ENCODE assay signal across 16 mouse cellular contexts in genomic region chr11:120112136-120112535, GRCm38 (mm10). TPM values are rescaled to one million over a fixed set of nuclear protein-coding genes. Genes with fewer than 3 reads are reported as not detected.
DNase-seq lines count a peak whose midpoint lies in the region; ATAC-seq lines count a peak whose summit lies in the region.
"Had no signal": no experiment of that assay in that cellular context is flagged by ENCODE, and none has a peak within 500 bp of the region (broad histone marks: within the 10 kb centered on the region; RNA-seq: fewer than 3 reads in every experiment).

No protein-coding gene starts in this region.

- H3K4me3 ChIP-seq in midbrain, embryonic 11.5 days (ENCODE audit: low read depth, low read length), result no peak overlapping the region
- H3K4me3 ChIP-seq in midbrain, embryonic 13.5 days (replicated peaks), result no peak overlapping the region
- no peak overlapping the region for H3K4me3 ChIP-seq in intestine, embryonic 16.5 days (ENCODE audit: low read length)
- H3K4me3 ChIP-seq: embryonic facial prominence, embryonic 15.5 days; intestine, embryonic 15.5 days; liver, embryonic 15.5 days; midbrain, embryonic 15.5 days had no signal

- 95% methylated on average over 4 of the region's 4 CpGs for WGBS in midbrain, embryonic 11.5 days
- 91% methylated on average over 4 of the region's 4 CpGs for WGBS in midbrain, embryonic 13.5 days
- WGBS in intestine, embryonic 16.5 days, result 89% methylated on average over 4 of the region's 4 CpGs

- peak; percentile 60 to 65 for DNase-seq in cerebellum, postnatal 25 days
- DNase-seq in cerebellum, adult 8-10 months, result no peak
- peak; percentile 53 for DNase-seq in midbrain, embryonic 11.5 days (ENCODE audit: low spot score, missing footprints)
- peak; percentile 76 for DNase-seq in kidney, postnatal 14 days
- DNase-seq: adrenal gland, postnatal 14 days; gastrocnemius, postnatal 36 days had no signal

- no peak overlapping the region for H3K4me2 ChIP-seq in midbrain, embryonic 11.5 days
- H3K4me2 ChIP-seq in midbrain, embryonic 13.5 days (replicated peaks), result no peak overlapping the region
- H3K4me2 ChIP-seq in intestine, embryonic 16.5 days (ENCODE audit: low read depth, low read length), result no peak overlapping the region
- H3K4me2 ChIP-seq: embryonic facial prominence, embryonic 15.5 days; intestine, embryonic 15.5 days; liver, embryonic 15.5 days; midbrain, embryonic 15.5 days had no signal

- H3K9ac ChIP-seq in midbrain, embryonic 11.5 days (ENCODE audit: low read length), result no peak overlapping the region
- no peak overlapping the region for H3K9ac ChIP-seq in midbrain, embryonic 13.5 days (replicated peaks)
- H3K9ac ChIP-seq in intestine, embryonic 16.5 days (ENCODE audit: low read depth, low read length), result no peak overlapping the region
- H3K9ac ChIP-seq: embryonic facial prominence, embryonic 15.5 days; intestine, embryonic 15.5 days; liver, embryonic 15.5 days; midbrain, embryonic 15.5 days had no signal

- H3K4me1 ChIP-seq in midbrain, embryonic 11.5 days (ENCODE audit: control insufficient read depth, insufficient read depth, low read length), result no peaks in the 10 kb centered on the region
- peaks cover 5% of the 10 kb centered on the region; the same call in 1 of the 2 replicates for H3K4me1 ChIP-seq in midbrain, embryonic 13.5 days (replicated peaks)
- H3K4me1 ChIP-seq in intestine, embryonic 16.5 days (ENCODE audit: control insufficient read depth, insufficient read depth, low read length), result peaks cover 3% of the 10 kb centered on the region; the same call in 1 of the 2 replicates
- H3K4me1 ChIP-seq: intestine, embryonic 15.5 days; liver, embryonic 15.5 days had no signal

- no peaks in the 10 kb centered on the region for H3K9me3 ChIP-seq in midbrain, embryonic 11.5 days (ENCODE audit: control insufficient read depth, low read length)
- H3K9me3 ChIP-seq in midbrain, embryonic 13.5 days, result no peaks in the 10 kb centered on the region
- H3K9me3 ChIP-seq in intestine, embryonic 16.5 days (ENCODE audit: control insufficient read depth, low read length), result no peaks in the 10 kb centered on the region
- H3K9me3 ChIP-seq: embryonic facial prominence, embryonic 15.5 days; intestine, embryonic 15.5 days; liver, embryonic 15.5 days; midbrain, embryonic 15.5 days had no signal

- ATAC-seq in midbrain, embryonic 11.5 days (ENCODE audit: low FRiP score), result no peak
- no peak for ATAC-seq in midbrain, embryonic 13.5 days
- no peak for ATAC-seq in frontal cortex, adult (ENCODE audit: low TSS enrichment)
- no peak for ATAC-seq in intestine, embryonic 16.5 days
- no peak for ATAC-seq in CD4-positive, CD25-positive, alpha-beta regulatory T cell, adult 4 months
- ATAC-seq: forebrain, embryonic 16.5 days; intestine, embryonic 15.5 days; midbrain, embryonic 15.5 days; Patski had no signal

- H3K27me3 ChIP-seq in midbrain, embryonic 11.5 days (ENCODE audit: control insufficient read depth, insufficient read depth, low read length), result no peaks in the 10 kb centered on the region
- no peaks in the 10 kb centered on the region for H3K27me3 ChIP-seq in midbrain, embryonic 13.5 days
- H3K27me3 ChIP-seq in intestine, embryonic 16.5 days (replicated peaks; ENCODE audit: control insufficient read depth, insufficient read depth, low read length), result no peaks in the 10 kb centered on the region
- H3K27me3 ChIP-seq: embryonic facial prominence, embryonic 15.5 days; intestine, embryonic 15.5 days; liver, embryonic 15.5 days; midbrain, embryonic 15.5 days; Patski had no signal

- peaks cover 2% of the 10 kb centered on the region; the same call in 1 of the 2 replicates for H3K36me3 ChIP-seq in midbrain, embryonic 11.5 days (ENCODE audit: control insufficient read depth, insufficient read depth, low read length)
- H3K36me3 ChIP-seq in midbrain, embryonic 13.5 days, result peaks cover 61% of the 10 kb centered on the region
- H3K36me3 ChIP-seq in intestine, embryonic 16.5 days (ENCODE audit: control insufficient read depth, insufficient read depth, low read length), result peaks cover 10% of the 10 kb centered on the region; the same call in 1 of the 2 replicates

- H3K27ac ChIP-seq in midbrain, embryonic 11.5 days (ENCODE audit: low read depth, low read length), result no peak overlapping the region
- no peak overlapping the region for H3K27ac ChIP-seq in midbrain, embryonic 13.5 days
- no peak overlapping the region for H3K27ac ChIP-seq in intestine, embryonic 16.5 days (ENCODE audit: low read length)
- H3K27ac ChIP-seq: embryonic facial prominence, embryonic 15.5 days; intestine, embryonic 15.5 days; liver, embryonic 15.5 days had no signal

RNA-seq across cellular contexts. Expression of gene Ndufaf8, which starts 13.4 kb away (rescaled TPM):
- 58.4 and 61.3 TPM in 2 replicates for polyA plus RNA-seq in midbrain, embryonic 11.5 days (2014; fragmentation: Nextera tagmentation; extraction: Ambion mirVana)
- polyA plus RNA-seq in midbrain, embryonic 13.5 days (2015; fragmentation: Nextera tagmentation; extraction: Ambion mirVana), result 59.2 and 63.7 TPM in 2 replicates
- polyA plus RNA-seq in intestine, embryonic 16.5 days (2015; fragmentation: Nextera tagmentation; extraction: Ambion mirVana), result 113 and 119 TPM in 2 replicates
- 10 to 100 TPM; 77.9 to 85.0 TPM for polyA plus RNA-seq in CD4-positive, CD25-positive, alpha-beta regulatory T cell, adult 4 months (2017; shearing (Covaris generic))

RNA-seq across cellular contexts. Expression of gene Tepsin, which starts 13.6 kb away (rescaled TPM):
- 12.3 and 14.2 TPM in 2 replicates for polyA plus RNA-seq in midbrain, embryonic 11.5 days (2014; fragmentation: Nextera tagmentation; extraction: Ambion mirVana)
- 19.9 and 20.9 TPM in 2 replicates for polyA plus RNA-seq in midbrain, embryonic 13.5 days (2015; fragmentation: Nextera tagmentation; extraction: Ambion mirVana)
- polyA plus RNA-seq in intestine, embryonic 16.5 days (2015; fragmentation: Nextera tagmentation; extraction: Ambion mirVana), result 21.1 and 22.5 TPM in 2 replicates
- polyA plus RNA-seq in CD4-positive, CD25-positive, alpha-beta regulatory T cell, adult 4 months (2017; shearing (Covaris generic)), result 10 to 100 TPM in 1 of 2 experiments, 1 to 10 TPM in 1; 9.2 to 12.1 TPM

RNA-seq across cellular contexts. Expression of gene Cep131, which starts 25.5 kb away (rescaled TPM):
- polyA plus RNA-seq in midbrain, embryonic 11.5 days (2014; fragmentation: Nextera tagmentation; extraction: Ambion mirVana), result 24.9 and 28.9 TPM in 2 replicates
- polyA plus RNA-seq in midbrain, embryonic 13.5 days (2015; fragmentation: Nextera tagmentation; extraction: Ambion mirVana), result 29.3 and 37.9 TPM in 2 replicates
- 12.0 and 12.2 TPM in 2 replicates for polyA plus RNA-seq in intestine, embryonic 16.5 days (2015; fragmentation: Nextera tagmentation; extraction: Ambion mirVana)
- polyA plus RNA-seq in CD4-positive, CD25-positive, alpha-beta regulatory T cell, adult 4 months (2017; shearing (Covaris generic)), result under 1 TPM in 1 of 2 experiments, not detected in 1; 0.47 TPM

RNA-seq across cellular contexts. Expression of gene Slc38a10, which starts 39.0 kb away (rescaled TPM):
- 46.3 and 53.3 TPM in 2 replicates for polyA plus RNA-seq in midbrain, embryonic 11.5 days (2014; fragmentation: Nextera tagmentation; extraction: Ambion mirVana)
- polyA plus RNA-seq in midbrain, embryonic 13.5 days (2015; fragmentation: Nextera tagmentation; extraction: Ambion mirVana), result 105 and 109 TPM in 2 replicates
- polyA plus RNA-seq in intestine, embryonic 16.5 days (2015; fragmentation: Nextera tagmentation; extraction: Ambion mirVana), result 84.6 and 91.4 TPM in 2 replicates
- 10 to 100 TPM; 34.8 to 49.2 TPM for polyA plus RNA-seq in CD4-positive, CD25-positive, alpha-beta regulatory T cell, adult 4 months (2017; shearing (Covaris generic))
